Mouse (Mus musculus) kidney, adult 11 months (tissue): ENCODE data around the gene Fam180a.
A peak's percentile ranks its signal among the peaks of the same experiment; 100 is the strongest.

Source experiments
- DNase-seq: peaks from one replicate; pipeline ENCODE4 v3.0.0; 2022

Gene Fam180a

DNA sequence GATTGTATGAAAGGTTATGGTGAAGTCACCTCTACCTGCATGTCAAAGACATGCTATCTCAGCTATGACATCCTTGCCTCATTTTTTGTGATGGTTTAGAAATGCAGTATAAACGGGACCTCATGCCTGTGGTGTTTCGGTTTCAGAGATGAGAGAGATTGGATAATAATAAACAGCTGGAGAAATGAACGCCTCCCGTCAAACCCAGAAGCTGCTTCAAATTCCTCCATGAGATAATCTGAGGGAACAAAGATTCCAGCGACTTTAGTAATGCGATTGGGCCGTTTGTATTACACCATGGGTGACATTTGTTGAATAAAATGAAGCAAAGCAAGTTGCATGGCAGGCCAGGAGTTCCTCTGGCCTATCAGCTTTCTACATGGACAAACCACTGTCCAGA is 16.5 kb downstream of the Fam180a start:
- DNase-seq = no peak

DNA sequence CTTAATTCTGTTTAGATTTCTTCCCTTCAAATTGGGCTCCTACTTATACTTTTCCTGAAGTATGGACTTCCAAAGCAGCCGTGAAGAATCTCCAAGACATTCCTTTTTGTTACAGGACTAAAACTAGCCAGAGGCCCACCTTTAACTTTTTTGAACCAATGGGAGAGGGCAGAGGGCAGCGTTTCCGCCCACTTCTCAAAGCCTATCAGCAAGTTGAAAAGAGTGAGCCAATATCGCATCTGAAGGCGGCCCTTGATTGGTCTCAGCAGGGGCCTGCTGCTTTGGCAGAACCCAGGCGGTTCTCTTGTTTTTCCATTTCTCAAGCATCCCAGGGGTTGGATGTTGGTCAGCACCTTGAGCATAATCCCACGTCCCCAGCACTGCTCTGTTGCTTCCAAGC is 17.9 kb downstream of the Fam180a start, which contains the start of gene Slc13a4:
TSS of gene Slc13a4 (minus strand) at position 95 of the 400 bp plus-strand sequence.
- no peak for DNase-seq

DNA sequence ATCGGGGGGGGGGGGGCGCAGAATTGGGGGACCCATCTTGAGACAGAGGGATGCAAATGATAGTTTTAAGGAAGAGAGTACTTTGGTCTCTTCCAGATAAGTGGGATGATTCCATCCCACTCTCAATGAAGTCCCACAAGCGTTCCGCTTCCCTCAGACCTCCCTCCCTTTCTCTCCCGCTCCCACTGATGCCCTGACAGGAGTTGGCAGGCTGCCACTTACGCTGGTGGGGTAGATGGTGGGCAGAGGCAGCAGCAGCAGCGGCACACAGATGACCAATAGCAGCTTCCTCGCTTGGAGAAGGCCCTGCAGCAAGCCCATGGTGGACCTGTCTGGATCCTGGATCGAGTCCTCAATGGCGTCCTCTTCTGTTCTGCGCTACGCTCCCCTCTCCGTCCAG is 18.8 kb downstream of the Fam180a start:
- DNase-seq = no peak

DNA sequence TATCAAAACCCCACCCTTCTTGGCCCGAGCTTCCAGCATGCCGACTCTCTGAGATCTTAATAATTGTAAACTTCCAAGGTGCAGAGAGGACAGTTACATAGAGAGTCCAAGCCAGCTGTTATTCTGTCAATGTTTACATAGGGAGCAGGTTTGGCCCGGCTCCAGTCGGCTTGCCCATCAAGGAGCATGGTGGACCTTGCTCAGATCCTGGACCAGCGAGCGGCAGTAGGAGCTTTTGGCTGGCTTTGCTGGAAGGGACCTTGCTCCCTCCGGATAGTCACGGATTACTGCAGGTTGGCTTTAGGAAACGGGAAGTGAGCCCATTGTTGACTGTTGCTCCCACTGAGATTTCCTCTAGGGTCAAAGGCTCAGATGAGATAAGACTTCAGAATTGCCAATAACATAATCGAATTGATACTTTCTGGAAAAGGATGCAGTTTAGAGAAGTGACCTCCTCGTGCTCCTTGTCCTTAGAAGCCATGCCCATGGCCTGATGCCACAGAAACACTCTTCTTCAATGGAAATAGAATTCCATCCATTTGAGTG is 22.5 kb downstream of the Fam180a start:
- peak; percentile 96 for DNase-seq

DNA sequence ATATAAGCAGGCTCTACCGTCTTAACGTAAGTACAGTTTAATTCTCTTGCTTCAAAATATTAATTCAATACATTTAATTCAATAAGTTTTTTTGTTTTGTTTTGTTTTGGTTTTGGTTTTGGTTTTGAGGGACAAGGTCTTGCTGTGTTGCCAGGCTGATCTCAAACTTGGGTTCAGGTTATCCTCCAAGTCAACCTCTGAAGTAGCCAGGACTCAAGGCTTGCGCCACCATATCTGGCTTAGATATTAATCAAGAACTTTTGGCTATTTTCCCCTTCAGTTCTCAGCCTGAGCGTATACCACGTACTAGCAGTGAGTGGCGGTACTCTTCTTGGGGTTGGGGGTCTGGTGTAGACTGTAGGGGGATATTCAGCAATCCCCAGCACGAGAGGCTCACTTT is 23.4 kb downstream of the Fam180a start:
- no peak for DNase-seq

DNA sequence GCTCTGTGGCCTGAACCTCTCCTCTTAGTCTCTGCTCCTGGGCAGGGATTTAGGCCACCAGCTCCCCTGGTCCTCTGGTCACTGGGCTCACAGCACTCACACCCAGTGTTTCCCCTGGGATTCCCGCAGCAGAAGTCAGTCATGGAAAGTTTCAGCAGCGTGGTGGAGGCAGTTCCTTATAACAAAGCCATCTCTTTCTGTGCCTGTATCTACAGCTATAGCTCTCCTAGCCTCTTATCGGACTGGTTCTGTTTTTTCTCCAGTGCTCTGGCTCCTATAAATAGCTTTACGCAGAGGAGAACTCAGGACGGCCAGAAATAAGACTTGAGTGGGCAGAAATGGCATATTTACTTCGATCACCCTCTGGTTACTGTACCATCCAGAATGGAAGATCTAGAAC is 27.6 kb downstream of the Fam180a start:
- DNase-seq = no peak

DNA sequence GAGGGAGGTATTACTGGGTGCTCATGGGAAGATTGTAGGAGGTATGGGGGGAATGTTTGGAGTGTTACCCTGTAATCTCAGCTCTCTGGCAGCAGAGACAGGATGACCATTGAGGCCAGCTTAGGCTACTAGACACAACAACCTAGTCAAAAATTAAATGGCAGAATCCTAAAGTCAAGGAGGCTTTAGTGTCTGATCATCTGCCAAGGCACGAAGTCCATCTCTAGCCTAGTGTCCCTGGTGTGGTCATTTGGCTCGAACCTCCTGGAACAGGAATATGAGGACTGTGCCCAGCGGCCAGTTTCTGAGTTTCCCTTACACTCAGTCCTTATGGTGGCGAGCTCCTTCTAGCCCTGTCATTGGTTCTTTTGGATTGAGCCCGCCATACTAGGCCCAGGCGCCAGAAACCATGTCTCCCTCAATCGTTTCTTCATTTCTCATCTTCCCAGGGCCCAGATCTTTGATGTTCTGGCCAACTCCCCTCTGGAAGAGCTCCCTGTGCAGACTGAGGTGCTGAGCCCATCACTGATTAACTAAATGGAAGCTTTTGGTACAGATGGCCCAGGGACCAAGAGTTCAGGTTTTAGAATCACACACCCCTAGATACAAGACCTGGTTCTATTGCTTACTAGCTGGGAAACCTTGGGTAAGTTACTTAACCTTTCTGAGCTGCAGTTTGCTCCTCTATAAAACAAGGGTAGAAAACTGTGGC is 28.3 kb downstream of the Fam180a start:
- DNase-seq = peak; percentile 86

DNA sequence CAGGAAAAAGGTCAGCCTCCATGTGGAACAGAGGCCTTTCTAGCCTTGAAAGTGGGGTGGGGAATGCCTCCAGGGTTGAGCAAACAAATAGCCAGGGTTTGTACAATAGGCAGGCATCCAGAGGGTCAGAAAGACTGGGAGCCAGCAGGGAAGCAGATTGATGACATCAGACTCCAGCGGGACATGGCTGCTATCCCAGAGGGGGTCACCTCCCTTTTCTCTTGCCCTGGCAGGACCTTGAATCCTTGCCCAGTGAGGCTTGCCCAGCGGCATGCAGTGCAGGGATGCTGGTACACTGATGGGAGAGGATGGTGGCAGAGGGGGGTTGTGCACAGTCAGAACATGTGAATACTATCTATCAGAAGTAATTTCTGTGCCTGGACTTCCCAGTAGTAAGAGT is 28.9 kb downstream of the Fam180a start:
- peak; percentile 80 for DNase-seq

DNA sequence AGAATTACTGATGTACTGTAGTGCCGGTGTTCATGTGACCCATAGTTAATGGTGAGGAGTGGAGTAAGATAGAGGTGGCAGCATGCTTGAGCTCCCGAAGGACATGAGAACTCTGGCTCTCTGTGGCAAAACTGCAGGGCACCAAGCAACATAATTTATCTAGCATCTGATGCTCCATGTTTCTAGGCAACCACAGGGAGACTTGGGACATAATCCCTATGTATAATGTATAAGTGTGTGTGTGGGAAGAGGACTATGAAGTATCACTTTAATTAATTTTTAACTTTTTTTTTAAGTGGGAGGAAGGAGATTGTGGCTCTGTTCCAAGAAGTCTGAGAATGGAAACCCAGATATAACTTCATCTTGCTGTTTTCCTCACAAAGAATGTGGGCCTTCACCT is 31.0 kb downstream of the Fam180a start:
- DNase-seq = no peak

DNA sequence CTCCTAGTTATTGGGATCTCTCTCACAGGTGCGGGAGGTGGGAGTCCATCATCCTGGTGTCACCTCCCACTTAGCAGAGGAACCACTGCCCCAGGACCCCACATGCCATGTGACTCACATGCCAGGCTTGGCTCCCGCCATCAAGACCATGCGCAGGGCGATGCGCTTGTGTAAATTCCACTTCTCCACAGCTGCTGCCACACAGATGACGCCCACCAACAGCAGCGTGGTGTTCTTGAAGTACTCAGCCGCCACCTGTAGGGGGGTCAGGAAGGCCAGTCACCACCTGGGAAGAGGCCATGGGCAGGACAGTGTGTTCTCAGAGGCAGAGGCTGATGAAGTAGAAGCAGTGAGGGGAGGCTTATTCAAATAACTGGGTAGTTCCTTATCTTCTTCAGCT is 36.3 kb downstream of the Fam180a start:
- DNase-seq = no peak

DNA sequence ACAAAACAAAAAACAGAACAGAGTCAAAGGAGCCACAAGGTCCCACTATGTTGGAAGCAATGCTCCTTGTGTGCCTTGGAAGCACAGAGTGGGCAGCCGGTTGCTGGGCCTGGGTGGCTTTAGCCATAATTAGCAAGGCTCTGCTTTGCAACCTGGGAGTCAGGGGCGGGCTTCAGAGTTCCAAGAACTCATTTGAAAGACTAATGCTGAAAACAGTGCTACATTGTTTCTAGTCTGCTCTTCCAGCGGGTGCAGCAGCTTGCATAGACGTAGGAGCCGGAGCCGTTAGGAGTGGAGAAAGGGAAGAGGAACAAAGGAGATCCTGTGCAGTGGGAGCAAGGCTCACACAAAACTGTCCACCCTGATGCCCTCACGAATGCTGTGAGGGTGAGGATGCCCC is 37.0 kb downstream of the Fam180a start:
- no peak for DNase-seq

DNA sequence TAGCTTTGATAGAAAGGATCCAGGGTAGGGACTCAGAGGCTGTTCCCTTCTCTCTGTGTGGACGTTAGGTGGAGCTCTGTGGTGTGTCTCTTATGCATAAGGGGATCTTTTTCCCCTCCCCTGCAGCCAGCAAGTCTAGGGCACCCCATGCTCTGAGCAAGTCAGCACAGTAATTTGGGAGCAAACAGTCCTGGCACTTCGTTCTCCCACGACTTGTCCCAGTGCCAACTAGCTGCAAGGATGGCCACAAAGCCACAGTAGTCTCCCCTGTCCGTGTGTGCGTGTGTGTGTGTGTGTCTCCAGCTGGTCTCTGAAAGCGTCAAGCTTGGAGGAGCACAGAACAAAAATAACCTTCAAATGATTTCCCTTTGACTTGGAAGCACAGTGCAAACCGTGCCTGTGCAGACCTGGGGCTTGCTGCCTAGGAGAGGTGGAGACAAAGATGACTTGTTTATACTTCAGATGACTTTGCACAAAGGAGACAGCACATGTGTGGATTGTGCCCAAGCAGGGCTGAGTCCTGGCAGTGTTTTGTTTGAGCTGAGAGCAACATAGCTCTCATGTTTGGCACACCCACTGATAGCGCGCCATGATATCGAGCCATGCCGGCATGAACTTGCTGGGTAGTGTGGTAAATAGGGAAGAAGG is 37.7 kb downstream of the Fam180a start:
- peak; percentile 51 for DNase-seq

DNA sequence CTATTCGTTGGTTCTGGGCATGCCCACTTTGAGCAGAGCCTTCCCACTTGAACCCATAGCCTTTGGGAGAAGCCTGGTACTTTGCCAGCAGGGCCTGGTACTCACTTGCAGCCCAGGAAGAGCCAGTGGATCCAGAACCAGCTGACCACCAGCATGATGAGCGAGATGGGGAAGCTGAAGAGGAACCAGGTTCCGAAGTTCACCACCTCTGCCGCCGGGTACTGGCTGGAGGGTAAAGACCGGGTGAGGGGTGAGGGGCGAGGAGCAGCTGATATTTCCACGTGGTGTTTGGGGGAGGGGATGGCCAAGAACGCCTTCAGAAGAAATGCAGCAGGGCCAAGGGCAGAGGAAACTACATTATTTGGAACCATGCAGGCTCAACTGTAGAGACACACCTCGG is 46.6 kb downstream of the Fam180a start:
- peak; percentile 80 for DNase-seq

DNA sequence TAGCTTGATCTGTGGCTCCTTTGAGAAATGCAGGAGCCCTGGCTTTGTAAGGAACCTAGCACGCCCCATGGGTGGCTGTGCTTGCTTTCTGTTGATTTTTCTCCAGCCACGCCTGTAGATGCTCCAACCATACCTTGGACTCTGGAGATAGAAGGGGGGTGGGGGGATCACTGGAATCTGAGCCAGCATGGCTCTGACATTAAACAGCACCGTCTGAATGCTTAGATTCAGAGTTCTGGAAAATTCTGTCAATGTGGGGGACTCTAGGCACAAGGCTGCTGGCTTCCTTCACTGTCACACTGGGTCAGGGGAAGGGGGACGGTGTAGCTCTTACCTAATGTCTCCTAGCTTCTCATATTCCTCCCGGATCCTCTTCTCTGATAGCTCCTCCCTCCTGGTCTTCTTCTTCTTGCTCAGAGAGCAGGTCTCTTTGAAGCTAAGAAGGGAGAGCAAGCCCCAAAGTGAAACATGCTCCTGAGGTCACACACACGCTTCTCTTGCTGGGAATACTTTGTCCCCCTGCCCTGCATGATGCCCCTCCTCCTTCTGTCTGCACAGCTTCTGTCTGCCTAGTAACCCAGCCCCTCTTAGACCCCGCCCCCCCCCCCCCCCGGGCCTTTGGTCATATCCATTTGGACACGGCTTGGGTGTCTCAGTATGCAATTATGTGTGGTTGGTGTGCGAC is 47.9 kb downstream of the Fam180a start:
- DNase-seq = no peak

DNA sequence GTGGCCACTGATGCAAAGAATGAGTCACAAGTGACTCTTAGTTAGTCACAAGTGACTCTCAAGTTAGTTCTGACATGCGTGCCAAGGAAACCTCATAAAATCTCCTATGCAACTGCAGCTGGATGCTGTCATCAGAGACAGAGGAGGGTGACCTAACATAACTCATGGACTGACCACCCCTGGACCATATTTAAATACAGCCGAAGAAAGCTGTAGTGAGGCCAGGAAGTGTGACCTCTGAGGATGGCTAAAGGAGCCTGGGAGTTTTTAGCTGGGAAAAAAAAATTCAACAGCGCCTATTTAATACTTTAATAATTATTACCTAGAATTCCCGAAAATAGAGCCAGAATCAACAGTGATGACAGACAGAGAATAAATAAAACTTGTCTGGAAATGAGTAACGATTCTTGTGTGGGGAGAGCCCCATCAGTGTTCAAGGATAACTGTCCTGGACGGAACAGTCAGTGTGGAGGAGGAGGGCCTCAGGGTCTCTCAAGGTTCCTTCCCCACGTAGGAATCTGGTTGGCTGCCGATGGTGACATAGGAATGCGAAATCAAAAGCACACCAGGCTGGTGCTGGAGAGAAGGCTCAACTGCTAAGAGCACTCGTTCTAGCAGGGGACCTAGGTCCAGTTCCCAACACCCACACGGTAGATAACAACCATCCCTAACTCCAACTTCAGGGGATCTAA is 52.4 kb downstream of the Fam180a start:
- peak; percentile 56 for DNase-seq

DNA sequence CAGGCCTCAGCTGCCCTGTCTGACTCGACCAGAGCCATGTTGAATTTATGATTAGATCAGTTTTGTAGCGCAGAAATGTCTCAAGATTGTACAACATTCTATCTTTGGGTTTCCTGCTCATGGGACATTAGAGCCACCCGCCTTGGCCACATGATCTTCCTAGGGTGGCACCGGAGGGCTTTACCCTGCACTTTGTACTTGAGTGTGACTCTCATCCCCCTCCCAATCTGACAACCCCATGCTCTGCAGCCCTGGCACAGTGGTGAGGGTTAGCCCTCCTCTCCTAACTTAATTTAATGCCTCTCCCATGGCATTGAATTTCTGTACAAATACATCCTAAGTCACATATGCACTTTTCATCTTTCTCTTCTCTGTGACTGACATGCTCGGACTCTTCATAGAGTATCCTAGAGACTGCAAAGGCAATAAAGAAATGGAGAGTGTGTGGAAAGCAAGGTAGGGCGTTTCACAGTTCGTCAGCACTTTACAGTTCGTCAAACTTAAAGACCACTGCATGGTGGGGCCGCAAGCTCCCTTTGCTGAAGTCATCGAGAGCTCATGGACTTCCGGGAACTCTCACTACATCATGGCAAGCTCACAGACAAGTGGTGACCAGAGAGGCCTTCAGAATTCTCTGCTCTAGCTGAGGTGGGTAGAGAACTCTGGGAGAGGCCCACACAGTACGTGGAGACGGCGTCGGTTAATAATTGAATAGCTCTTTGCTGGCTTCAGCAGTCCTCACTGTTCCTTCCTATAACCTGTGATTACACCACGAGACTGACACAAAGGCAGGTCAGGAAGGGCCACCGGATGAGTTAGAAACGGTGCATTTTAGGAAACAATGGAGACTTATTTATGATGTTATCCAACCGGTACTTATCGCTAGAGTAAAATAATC is 53.8 kb downstream of the Fam180a start:
- DNase-seq = peak; percentile 60

DNA sequence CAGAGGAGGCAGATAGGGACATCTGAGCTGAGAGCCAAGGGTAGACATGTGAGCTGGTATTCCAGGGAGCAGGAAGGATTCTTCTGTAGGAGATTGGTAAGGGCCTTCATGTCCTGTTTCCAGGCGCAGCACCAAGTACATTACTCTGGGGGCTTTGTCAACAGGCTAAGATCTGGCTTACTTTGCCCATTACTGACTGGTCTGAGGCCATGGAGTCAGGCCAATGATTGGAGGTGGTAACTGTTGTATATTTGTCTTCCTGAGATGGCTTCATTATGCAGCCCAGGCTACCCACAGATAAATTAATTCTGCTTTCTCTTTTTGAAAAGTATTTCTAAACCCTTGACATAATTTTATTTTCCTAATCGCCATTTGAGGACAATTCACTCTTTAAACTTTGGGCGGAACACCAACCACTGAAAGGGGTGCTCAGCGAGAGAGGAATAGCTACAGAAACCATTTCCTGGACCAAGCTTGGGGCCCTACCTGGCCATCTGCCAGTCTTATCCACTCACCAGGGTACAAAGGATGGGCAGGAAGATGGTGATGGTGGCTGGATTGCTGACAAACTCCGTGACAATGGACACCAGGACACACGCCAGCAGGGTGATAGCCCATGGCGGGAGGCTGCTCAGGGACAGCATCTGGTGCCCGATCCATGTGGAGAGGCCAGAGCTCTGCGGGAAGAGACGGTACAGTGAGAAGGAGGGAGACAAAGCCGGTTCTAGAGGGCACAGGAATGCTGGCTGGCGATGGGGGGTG is 54.7 kb downstream of the Fam180a start:
- DNase-seq = no peak

DNA sequence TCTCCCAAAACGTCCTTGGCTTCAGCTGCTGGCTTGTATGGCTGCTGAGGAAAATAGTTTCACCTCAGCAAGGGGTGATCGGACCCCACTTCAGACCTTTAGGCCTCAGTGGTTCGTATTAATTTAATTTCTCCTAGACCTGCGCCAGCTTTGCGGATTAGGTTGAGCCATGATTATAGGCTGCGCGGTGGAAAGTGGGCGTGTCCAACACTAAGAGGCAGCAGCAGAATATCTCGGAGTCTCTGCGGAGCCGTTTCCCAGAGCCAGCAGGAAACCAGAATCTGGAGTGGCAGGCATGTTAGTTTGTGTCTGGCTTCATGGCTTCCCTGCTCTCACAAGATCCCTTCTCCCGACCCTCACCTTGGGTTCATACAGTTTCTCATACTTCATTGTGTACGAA is 56.3 kb downstream of the Fam180a start:
- DNase-seq = no peak

DNA sequence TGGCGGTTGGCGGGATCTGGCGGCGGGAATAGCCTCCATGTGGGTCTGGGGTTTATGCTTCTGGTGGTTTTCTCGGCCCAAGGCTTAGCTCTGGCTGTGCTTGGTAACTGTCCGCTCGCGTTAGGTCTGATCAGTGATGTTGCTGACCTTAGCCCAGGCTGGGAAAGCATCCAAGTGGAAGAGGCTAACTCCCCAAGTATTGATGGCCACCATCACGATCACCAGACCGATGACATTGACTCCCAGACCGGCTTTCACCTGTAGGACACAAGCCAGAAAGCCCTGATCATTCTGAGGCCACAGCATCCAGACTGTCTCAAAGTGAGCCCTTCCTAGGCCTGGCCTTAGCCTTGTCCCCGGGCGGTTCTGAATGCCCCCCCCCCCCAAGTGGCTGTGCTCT is 57.2 kb downstream of the Fam180a start:
- DNase-seq = no peak

DNA sequence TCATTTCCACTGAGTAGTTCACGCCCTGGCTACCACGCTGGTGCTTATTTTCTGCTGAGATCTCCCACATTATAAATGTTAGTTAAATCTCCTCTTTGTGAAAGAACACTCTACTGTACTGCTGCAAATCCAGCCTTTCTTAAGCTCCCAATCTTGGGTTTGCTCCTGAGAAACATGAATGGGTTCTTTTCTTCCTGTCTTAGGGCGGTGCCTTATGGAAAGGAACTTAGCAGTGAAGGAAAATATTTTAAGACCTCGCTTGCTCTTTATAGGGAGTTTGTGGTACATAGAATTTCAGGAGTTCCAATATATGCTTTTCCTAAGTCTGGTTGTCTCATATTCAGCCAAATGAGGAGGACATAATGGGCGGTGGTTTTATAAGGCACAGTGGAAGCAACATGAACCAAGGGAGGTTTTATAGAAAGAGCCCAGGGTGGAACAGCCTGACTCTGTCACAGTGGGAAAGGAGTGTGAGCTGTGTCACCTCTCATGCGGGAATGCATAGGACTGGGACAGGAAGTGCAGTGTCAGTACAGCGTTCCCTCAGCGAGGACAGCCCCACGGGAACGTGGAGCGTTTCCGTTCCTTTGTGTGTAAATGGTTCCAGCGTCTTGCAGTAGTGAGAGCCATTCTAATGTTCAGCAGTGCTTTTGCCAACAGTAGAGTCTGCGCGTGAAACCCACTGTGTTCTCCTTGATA is 60.2 kb downstream of the Fam180a start:
- DNase-seq = no peak
